Mouse (Mus musculus) CH12.LX (cell line): ENCODE measurements around the gene Pglyrp2. TPM values are rescaled to one million over a fixed set of nuclear protein-coding genes. Genes with fewer than 3 reads are reported as not detected.

Source experiments
- DNase-seq: peaks from one replicate; pipeline ENCODE4 v3.0.0-alpha.2; 2013; ENCODE audit errors: extremely low read depth
- H3K27ac ChIP-seq: 2 replicates; pipeline ENCODE4 v1.5.1; 2012; ENCODE audit warnings: low read depth, mild to moderate bottlenecking, control low read depth, moderate library complexity; ENCODE audit not compliant: insufficient read depth
- H3K27me3 ChIP-seq: replicated peaks from 2 replicates; pipeline ENCODE3; 2012; ENCODE audit warnings: inconsistent platforms
- H3K36me3 ChIP-seq, 2 experiments: replicated peaks in 1 of 2; 2 replicates each; pipeline versions ENCODE3 to v1.6.1; 2012; ENCODE audit warnings: inconsistent platforms in 1 of 2, low read length in 1 of 2, mild to moderate bottlenecking in 1 of 2, mixed read lengths in 1 of 2, moderate library complexity in 1 of 2; ENCODE audit not compliant: control insufficient read depth in 1 of 2, insufficient read depth in 1 of 2
- H3K4me1 ChIP-seq, 2 experiments: 2 replicates each; pipeline ENCODE4 v1.6.1; 2012; ENCODE audit warnings: inconsistent platforms in 1 of 2, moderate library complexity in 1 of 2; ENCODE audit not compliant: insufficient read depth in 2 of 2, control insufficient read depth in 1 of 2
- H3K4me2 ChIP-seq: 2 replicates; pipeline ENCODE4 v1.6.1; 2012; ENCODE audit warnings: low read depth, mild to moderate bottlenecking, control low read depth; ENCODE audit not compliant: poor library complexity, insufficient read depth, severe bottlenecking
- H3K4me3 ChIP-seq, 3 experiments: fragments of 150-350 bp in 1 of 3; sonication (generic) in 1 of 3; replicated peaks in 1 of 3; 2 replicates each; pipeline versions ENCODE3 to v1.5.1; 2011 to 2012; ENCODE audit warnings: low read depth in 2 of 3, low read length in 2 of 3, mild to moderate bottlenecking in 2 of 3, moderate library complexity in 2 of 3, control low read depth in 1 of 3, improper control_type of control experiment in 1 of 3, inconsistent platforms in 1 of 3, mixed read lengths in 1 of 3; ENCODE audit not compliant: poor library complexity in 1 of 3
- H3K79me2 ChIP-seq: replicated peaks from 2 replicates; pipeline ENCODE4 v1.6.1; 2012; ENCODE audit warnings: mild to moderate bottlenecking, moderate library complexity; ENCODE audit not compliant: control insufficient read depth, poor library complexity, insufficient read depth, severe bottlenecking; ENCODE audit errors: extremely low read depth
- H3K9ac ChIP-seq: 2 replicates; pipeline ENCODE4 v1.6.1; 2012; ENCODE audit warnings: low read depth, mild to moderate bottlenecking, control low read depth, moderate library complexity; ENCODE audit not compliant: insufficient read depth
- H3K9me3 ChIP-seq: replicated peaks from 2 replicates; pipeline ENCODE3; 2012; ENCODE audit warnings: low read length, inconsistent platforms, mixed read lengths
- CHD1 ChIP-seq: IDR thresholded peaks from 2 replicates; pipeline ENCODE4 v1.6.1; 2012; ENCODE audit warnings: low read depth, low read length, improper control_type of control experiment, inconsistent platforms
- CHD2 ChIP-seq: IDR thresholded peaks from 2 replicates; pipeline ENCODE4 v1.6.1; 2011; ENCODE audit warnings: low read length, improper control_type of control experiment
- CTCF ChIP-seq, 2 experiments: IDR thresholded peaks in 1 of 2; conservative IDR thresholded peaks in 1 of 2; 2 replicates each; pipeline ENCODE4 v1.5.1; 2011 to 2012; ENCODE audit warnings: low read depth in 2 of 2, low read length in 2 of 2, improper control_type of control experiment in 1 of 2, inconsistent platforms in 1 of 2, mild to moderate bottlenecking in 1 of 2, moderate library complexity in 1 of 2
- E2F4 ChIP-seq: IDR thresholded peaks from 2 replicates; pipeline ENCODE4 v1.6.1; 2011; ENCODE audit warnings: low read depth, low read length, improper control_type of control experiment; ENCODE audit not compliant: insufficient replicate concordance
- EP300 ChIP-seq: IDR thresholded peaks from 2 replicates; pipeline ENCODE4 v1.6.1; 2011; ENCODE audit warnings: low read length, improper control_type of control experiment
- ETS1 ChIP-seq: conservative IDR thresholded peaks from 2 replicates; pipeline ENCODE4 v1.6.1; 2012; ENCODE audit warnings: low read depth, mild to moderate bottlenecking, inconsistent platforms, low read length, improper control_type of control experiment, moderate library complexity
- HCFC1 ChIP-seq: IDR thresholded peaks from 2 replicates; pipeline ENCODE4 v1.6.1; 2012; ENCODE audit warnings: low read depth, mild to moderate bottlenecking, inconsistent platforms, low read length, improper control_type of control experiment
- JUN ChIP-seq: IDR thresholded peaks from 2 replicates; pipeline ENCODE4 v1.6.1; 2011; ENCODE audit warnings: low read depth, mild to moderate bottlenecking, low read length, improper control_type of control experiment, moderate library complexity; ENCODE audit not compliant: insufficient read depth
- MAX ChIP-seq: IDR thresholded peaks from 2 replicates; pipeline ENCODE4 v1.6.1; 2011; ENCODE audit warnings: low read length, improper control_type of control experiment
- MEF2A ChIP-seq: IDR thresholded peaks from 2 replicates; pipeline ENCODE4 v1.6.1; 2014; ENCODE audit warnings: low read depth, mild to moderate bottlenecking, inconsistent platforms, low read length, improper control_type of control experiment, borderline replicate concordance
- NELFE ChIP-seq: IDR thresholded peaks from 2 replicates; pipeline ENCODE4 v1.6.1; 2011; ENCODE audit warnings: low read depth, low read length, improper control_type of control experiment
- NRF1 ChIP-seq: IDR thresholded peaks from 2 replicates; pipeline ENCODE4 v1.6.1; 2014; ENCODE audit warnings: low read depth, mild to moderate bottlenecking, inconsistent platforms, low read length, improper control_type of control experiment, moderate library complexity
- PAX5 ChIP-seq: IDR thresholded peaks from 2 replicates; pipeline ENCODE4 v1.6.1; 2012; ENCODE audit warnings: low read length, inconsistent platforms, mixed read lengths
- POLR2AphosphoS2 ChIP-seq: IDR thresholded peaks from 2 replicates; pipeline ENCODE4 v1.6.1; 2011; ENCODE audit warnings: low read depth, low read length, improper control_type of control experiment
- RAD21 ChIP-seq: IDR thresholded peaks from 2 replicates; pipeline ENCODE4 v1.6.1; 2011; ENCODE audit warnings: low read depth, mild to moderate bottlenecking, low read length, improper control_type of control experiment, moderate library complexity
- RCOR1 ChIP-seq: conservative IDR thresholded peaks from 2 replicates; pipeline ENCODE4 v1.6.1; 2012; ENCODE audit warnings: low read depth, mild to moderate bottlenecking, inconsistent platforms, low read length, improper control_type of control experiment
- SIN3A ChIP-seq: IDR thresholded peaks from 2 replicates; pipeline ENCODE4 v1.6.1; 2012; ENCODE audit warnings: low read length, improper control_type of control experiment, inconsistent platforms
- SMC3 ChIP-seq: IDR thresholded peaks from 2 replicates; pipeline ENCODE4 v1.6.1; 2011; ENCODE audit warnings: low read depth, low read length, improper control_type of control experiment
- TBP ChIP-seq: conservative IDR thresholded peaks from 2 replicates; pipeline ENCODE4 v1.6.1; 2011; ENCODE audit warnings: low read depth, low read length, improper control_type of control experiment
- TCF12 ChIP-seq: IDR thresholded peaks from 2 replicates; pipeline ENCODE4 v1.6.1; 2014; ENCODE audit warnings: low read depth, mild to moderate bottlenecking, inconsistent platforms, low read length, improper control_type of control experiment
- USF1 ChIP-seq: IDR thresholded peaks from 2 replicates; pipeline ENCODE4 v1.6.1; 2014; ENCODE audit warnings: low read depth, mild to moderate bottlenecking, inconsistent platforms, low read length, improper control_type of control experiment
- USF2 ChIP-seq: conservative IDR thresholded peaks from 2 replicates; pipeline ENCODE4 v1.6.1; 2011; ENCODE audit warnings: low read depth, low read length, improper control_type of control experiment
- ZC3H11A ChIP-seq: IDR thresholded peaks from 2 replicates; pipeline ENCODE4 v1.6.1; 2012; ENCODE audit warnings: low read depth, mild to moderate bottlenecking, inconsistent platforms, low read length, improper control_type of control experiment
- ZKSCAN1 ChIP-seq: IDR thresholded peaks from 2 replicates; pipeline ENCODE4 v1.6.1; 2012; ENCODE audit warnings: low read depth, inconsistent platforms, low read length, improper control_type of control experiment, borderline replicate concordance
- ZMIZ1 ChIP-seq: IDR thresholded peaks from 2 replicates; pipeline ENCODE4 v1.6.1; 2012; ENCODE audit warnings: low read depth, mild to moderate bottlenecking, inconsistent platforms, low read length, improper control_type of control experiment
- ZNF384 ChIP-seq: IDR thresholded peaks from 2 replicates; pipeline ENCODE4 v1.6.1; 2012; ENCODE audit warnings: low read depth, low read length, improper control_type of control experiment, inconsistent platforms
- dilution Hi-C: fragments of 300-500 bp; cut with MboI; formaldehyde crosslinking; loops from 2 replicates; pipeline ENCODE4 v1.14.3; 2020; ENCODE audit warnings: low sequenced_read_pairs; ENCODE audit not compliant: extremely low pct_unique_long_range_greater_than_20kb, extremely low pct_ligation_motif_present
- in situ Hi-C: fragments of 300-500 bp; cut with MboI; formaldehyde crosslinking; loops from 3 replicates; pipeline ENCODE4 v1.14.3; 2019; ENCODE audit warnings: low sequenced_read_pairs, low pct_ligation_motif_present, low pct_unique_long_range_greater_than_20kb, mixed read lengths
- polyA plus RNA-seq: library from polyadenylated mRNA; unstranded; fragments of >175 nt; gene quantifications from 2 replicates; pipeline ENCODE4 v1.2.1, GENCODE M21; 2012; ENCODE audit warnings: low read depth; ENCODE audit not compliant: insufficient read length
- total RNA-seq, 2 experiments: library from RNA; depleted of rRNA; stranded (reverse); fragments of 300-350 nt in 1 of 2; fragments of >200 nt in 1 of 2; gene quantifications; 2 replicates each; pipeline ENCODE4 v1.2.3; 2012 to 2014

Gene Pglyrp2
- total and polyA plus RNA-seq, 3 experiments, result 2.0 to 5.8 (median 4.1) TPM

DNA sequence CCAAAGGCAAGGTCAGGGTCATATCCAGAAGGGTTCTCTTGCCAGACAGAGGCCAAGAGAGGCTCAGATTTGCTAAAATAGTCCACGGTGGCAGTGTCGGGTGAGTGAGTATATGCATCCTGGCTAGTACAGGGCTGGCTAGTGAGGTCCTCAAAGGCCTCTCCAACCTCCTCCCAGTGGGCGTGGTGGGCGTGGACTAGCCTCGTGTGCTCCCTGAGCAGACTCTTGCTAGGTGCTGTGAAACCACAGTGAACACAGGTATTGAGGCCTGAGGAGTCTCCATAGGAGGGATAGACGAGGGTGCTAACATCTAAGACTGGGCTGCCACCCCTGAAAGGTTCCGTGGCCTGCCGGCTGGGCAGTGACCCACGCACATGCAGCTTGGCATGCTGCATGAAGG lies 46.8 kb downstream of the Pglyrp2 start:
- dilution Hi-C loops (no loop called here), in situ Hi-C loops (no loop called here)
- Histone ChIP-seq H3K9me3 (no peaks in the 10 kb centered on the region), H3K27ac (no peak overlapping the region), H3K4me2 (no peak overlapping the region), H3K9ac (no peak overlapping the region), H3K27me3 (no peaks in the 10 kb centered on the region), H3K4me3 (no peak overlapping the region), H3K36me3 (peaks cover 0 to 3% of the 10 kb centered on the region in 2 experiments), H3K79me2 (no peaks in the 10 kb centered on the region), H3K4me1 (no peaks in the 10 kb centered on the region)
- no peak for DNase-seq
- TF ChIP-seq NRF1, result no peak
- no peak for TF ChIP-seq RAD21
- no peak for TF ChIP-seq ETS1
- TF ChIP-seq HCFC1, result no peak
- no peak for TF ChIP-seq ZC3H11A
- TF ChIP-seq USF1, result no peak
- TF ChIP-seq MEF2A, result no peak
- no peak for TF ChIP-seq TCF12
- no peak for TF ChIP-seq CHD2
- TF ChIP-seq CTCF (conservative IDR thresholded peaks at IDR 0.05 in 1 of 2, IDR thresholded peaks at IDR 0.05 in 1 of 2; ENCODE audit: low read depth in 2 of 2, low read length in 2 of 2), result no peak

GRCm38 (mm10) chr17:32376475-32376874 lies 47.5 kb downstream of the Pglyrp2 start:
- in situ Hi-C loops, result no loop called here

GRCm38 (mm10) chr17:32368991-32369578 lies 54.9 kb downstream of the Pglyrp2 start:
- Histone ChIP-seq H3K27ac (no peak overlapping the region), H3K36me3 (peaks cover 0 to 2% of the 10 kb centered on the region in 2 experiments), H3K4me2 (no peak overlapping the region), H3K9ac (no peak overlapping the region), H3K9me3 (no peaks in the 10 kb centered on the region), H3K4me3 (no peak overlapping the region), H3K27me3 (no peaks in the 10 kb centered on the region), H3K4me1 (peaks cover 0 to 8% of the 10 kb centered on the region in 2 experiments; a peak in 2 of 4 replicates), H3K79me2 (0 out of 2 replicates have a peak, but pooled peaks cover 1% of the 10 kb centered on the region)
- in situ Hi-C loops (no loop called here), dilution Hi-C loops (no loop called here)
- no peak for DNase-seq
- TF ChIP-seq EP300 (no peak), ZKSCAN1 (no peak), PAX5 (no peak), NRF1 (no peak), CHD1 (no peak), E2F4 (no peak), USF2 (no peak), POLR2AphosphoS2 (no peak), TBP (no peak), TCF12 (no peak), RCOR1 (no peak), RAD21 (no peak), ZMIZ1 (no peak), MAX (no peak), ZNF384 (no peak), USF1 (no peak), JUN (no peak), SIN3A (no peak), SMC3 (no peak)

More at GRCm38 (mm10) chr17:32376475-32376874, 47.5 kb downstream of the Pglyrp2 start:
- no peak overlapping the region for H3K4me3 ChIP-seq
- no peaks in the 10 kb centered on the region for H3K79me2 ChIP-seq
- H3K27me3 ChIP-seq, result no peaks in the 10 kb centered on the region
- H3K4me1 ChIP-seq, result no peaks in the 10 kb centered on the region
- H3K36me3 ChIP-seq, result peaks cover 0 to 3% of the 10 kb centered on the region in 2 experiments
- no peak overlapping the region for H3K27ac ChIP-seq
- no peak overlapping the region for H3K9ac ChIP-seq
- no peaks in the 10 kb centered on the region for H3K9me3 ChIP-seq
- H3K4me2 ChIP-seq, result no peak overlapping the region
- TF ChIP-seq PAX5 (no peak), ETS1 (no peak), USF1 (no peak), NELFE (no peak)
- TF ChIP-seq, all 38 proteins: peak for 0
- no peak for DNase-seq
- dilution Hi-C loops, result no loop called here
